In genomic region chr14:118027564-118027963, GRCm38 (mm10) we compare ENCODE assay signal across 19 mouse cellular contexts. TPM values are rescaled to one million over a fixed set of nuclear protein-coding genes. Genes with fewer than 3 reads are reported as not detected.
DNase-seq lines count a peak whose midpoint lies in the region; ATAC-seq and TF ChIP-seq lines count a peak whose summit lies in the region.
"Had no signal": no experiment of that assay in that cellular context is flagged by ENCODE, and none has a peak within 500 bp of the region (broad histone marks: within the 10 kb centered on the region; RNA-seq: fewer than 3 reads in every experiment).

No protein-coding gene starts in this region.

- no peaks in the 10 kb centered on the region for H3K79me2 ChIP-seq in liver, adult 2 months (ENCODE audit: control insufficient read depth, insufficient read depth, low read length)
- no peaks in the 10 kb centered on the region for H3K79me2 ChIP-seq in CH12.LX (replicated peaks; ENCODE audit: control insufficient read depth, extremely low read depth, insufficient read depth, poor library complexity, severe bottlenecking)

- no peak for TF ChIP-seq EP300 in CH12.LX (IDR thresholded peaks at IDR 0.05; ENCODE audit: low read length)

- TF ChIP-seq RAD21 in CH12.LX (IDR thresholded peaks at IDR 0.05; ENCODE audit: low read depth, low read length), result peak; percentile 36

- 96% methylated on average over 3 of the region's 3 CpGs for WGBS in liver, adult 2 months
- 65% methylated on average over 3 of the region's 3 CpGs for whole genome bisulfite sequencing in liver, embryonic 12.5 days (ENCODE audit: insufficient replicate concordance)

- intact Hi-C loops in left cerebral cortex, postnatal 14 days (cut with DNase I), result no loop called here

- peaks cover 19% of the 10 kb centered on the region for H3K9me3 ChIP-seq in liver, embryonic 12.5 days (replicated peaks)
- H3K9me3 ChIP-seq in CH12.LX (replicated peaks; ENCODE audit: low read length), result peaks cover 3% of the 10 kb centered on the region

- no peak overlapping the region for H3K4me3 ChIP-seq in liver, adult 2 months (ENCODE audit: insufficient read depth, low read depth, low read length)
- H3K4me3 ChIP-seq in liver, embryonic 12.5 days, result no peak overlapping the region
- H3K4me3 ChIP-seq in CH12.LX (replicated peaks in 1 of 3; ENCODE audit: low read depth in 2 of 3, low read length in 2 of 3, poor library complexity in 1 of 3), result no peak overlapping the region
- H3K4me3 ChIP-seq: embryonic facial prominence, embryonic 12.5 days; forebrain, embryonic 12.5 days; heart, embryonic 15.5 days; hindbrain, embryonic 15.5 days; limb, embryonic 13.5 days; neural tube, embryonic 15.5 days had no signal

- TF ChIP-seq CTCF in liver, adult 2 months (IDR thresholded peaks at IDR 0.05; ENCODE audit: low read depth, low read length), result peak; percentile 38
- TF ChIP-seq CTCF in CH12.LX (conservative IDR thresholded peaks at IDR 0.05 in 1 of 2, IDR thresholded peaks at IDR 0.05 in 1 of 2; ENCODE audit: low read depth in 2 of 2, low read length in 2 of 2), result peak; percentile 19 to 59; a peak in 3 of 4 replicates

- no peak overlapping the region for H3K9ac ChIP-seq in liver, adult 2 months (ENCODE audit: low read depth, low read length)
- no peak overlapping the region for H3K9ac ChIP-seq in liver, embryonic 12.5 days
- no peak overlapping the region for H3K9ac ChIP-seq in CH12.LX (ENCODE audit: insufficient read depth, low read depth)
- H3K9ac ChIP-seq: embryonic facial prominence, embryonic 12.5 days; forebrain, embryonic 12.5 days; heart, embryonic 15.5 days; hindbrain, embryonic 15.5 days; limb, embryonic 13.5 days; neural tube, embryonic 15.5 days had no signal

- peak; percentile 34 for DNase-seq in liver, adult 2 months (ENCODE audit: extremely low read depth, low read depth, low spot score)
- peak; percentile 16 for DNase-seq in 416B (ENCODE audit: low read depth)
- peak; percentile 41 for DNase-seq in CH12.LX (ENCODE audit: extremely low read depth)
- DNase-seq in c-Kit-positive CD71-positive TER-119-positive erythroid progenitor cells, embryonic 14.5 days (ENCODE audit: low spot score), result peak; percentile 1
- DNase-seq in left cerebral cortex, postnatal 14 days (ENCODE audit: low spot score in 2 of 2), result no peak
- no peak for DNase-seq in frontal cortex, postnatal 14 days (ENCODE audit: low spot score in 2 of 2)
- DNase-seq: adrenal gland, postnatal 10 days; cerebellum, postnatal 25 days; gastrocnemius, postnatal 14 days; layer of hippocampus, postnatal 36 days; lung, postnatal 14 days had no signal

- no peak for TF ChIP-seq POLR2A in liver, adult 2 months (IDR thresholded peaks at IDR 0.05; ENCODE audit: extremely low read depth, insufficient read depth, low read length)
- no peak for TF ChIP-seq POLR2A in CH12.LX (IDR thresholded peaks at IDR 0.05; ENCODE audit: low read depth, low read length)

- H3K36me3 ChIP-seq in liver, adult 2 months (ENCODE audit: control insufficient read depth, insufficient read depth, low read length), result no peaks in the 10 kb centered on the region
- no peaks in the 10 kb centered on the region for H3K36me3 ChIP-seq in liver, embryonic 12.5 days
- no peaks in the 10 kb centered on the region for H3K36me3 ChIP-seq in CH12.LX (replicated peaks in 1 of 2; ENCODE audit: control insufficient read depth in 1 of 2, insufficient read depth in 1 of 2, low read length in 1 of 2)
- H3K36me3 ChIP-seq: embryonic facial prominence, embryonic 12.5 days; heart, embryonic 15.5 days; hindbrain, embryonic 15.5 days; limb, embryonic 13.5 days; neural tube, embryonic 15.5 days had no signal

- no peak for ATAC-seq in liver, embryonic 12.5 days
- ATAC-seq: midbrain, embryonic 16.5 days had no signal

- H3K4me1 ChIP-seq in liver, adult 2 months (ENCODE audit: control insufficient read depth, insufficient read depth, low read length), result no peaks in the 10 kb centered on the region
- no peaks in the 10 kb centered on the region for H3K4me1 ChIP-seq in liver, embryonic 12.5 days
- no peaks in the 10 kb centered on the region for H3K4me1 ChIP-seq in CH12.LX (ENCODE audit: control insufficient read depth in 1 of 2, insufficient read depth in 2 of 2)
- H3K4me1 ChIP-seq: embryonic facial prominence, embryonic 12.5 days; forebrain, embryonic 12.5 days; heart, embryonic 15.5 days; hindbrain, embryonic 15.5 days; limb, embryonic 13.5 days had no signal

- dilution Hi-C loops in CH12.LX (cut with MboI; ENCODE audit: extremely low pct_ligation_motif_present, extremely low pct_unique_long_range_greater_than_20kb, low sequenced_read_pairs), result no loop called here

- no peaks in the 10 kb centered on the region for H3K27me3 ChIP-seq in liver, adult 2 months (ENCODE audit: control insufficient read depth, insufficient read depth, low read length)
- no peaks in the 10 kb centered on the region for H3K27me3 ChIP-seq in liver, embryonic 12.5 days (replicated peaks)
- no peaks in the 10 kb centered on the region for H3K27me3 ChIP-seq in CH12.LX (replicated peaks)
- H3K27me3 ChIP-seq: embryonic facial prominence, embryonic 12.5 days; forebrain, embryonic 12.5 days; heart, embryonic 15.5 days; hindbrain, embryonic 15.5 days; limb, embryonic 13.5 days; neural tube, embryonic 15.5 days had no signal

- H3K4me2 ChIP-seq in liver, embryonic 12.5 days, result no peak overlapping the region
- no peak overlapping the region for H3K4me2 ChIP-seq in CH12.LX (ENCODE audit: insufficient read depth, low read depth, poor library complexity, severe bottlenecking)
- H3K4me2 ChIP-seq: embryonic facial prominence, embryonic 12.5 days; forebrain, embryonic 12.5 days; heart, embryonic 15.5 days; hindbrain, embryonic 15.5 days; limb, embryonic 13.5 days; neural tube, embryonic 15.5 days had no signal

- no peak overlapping the region for H3K27ac ChIP-seq in liver, adult 2 months (replicated peaks; ENCODE audit: insufficient read depth, low read depth, low read length)
- no peak overlapping the region for H3K27ac ChIP-seq in liver, embryonic 12.5 days
- H3K27ac ChIP-seq in CH12.LX (ENCODE audit: insufficient read depth, low read depth), result no peak overlapping the region
- H3K27ac ChIP-seq: embryonic facial prominence, embryonic 12.5 days; forebrain, embryonic 12.5 days; heart, embryonic 15.5 days; hindbrain, embryonic 15.5 days; limb, embryonic 13.5 days; neural tube, embryonic 15.5 days had no signal

- in situ Hi-C loops in CH12.LX (cut with MboI; ENCODE audit: low pct_ligation_motif_present, low pct_unique_long_range_greater_than_20kb, low sequenced_read_pairs), result no loop called here

TF ChIP-seq in CH12.LX, 34 proteins besides CTCF, POLR2A, EP300 and RAD21:
- TF ChIP-seq TCF12 (IDR thresholded peaks at IDR 0.05; ENCODE audit: low read depth, low read length), result no peak
- TF ChIP-seq SMC3 (IDR thresholded peaks at IDR 0.05; ENCODE audit: low read depth, low read length), result peak; percentile 35; the same call in 1 of the 2 replicates

RNA-seq across cellular contexts. Expression of gene Dct, which starts 24.5 kb away (rescaled TPM):
- 1.9 and 8.7 TPM in 2 replicates for total RNA-seq in liver, adult 2 months (2014; rRNA removed)
- 3.1 and 11.0 TPM in 2 replicates for polyA plus RNA-seq in liver, adult 2 months (2012; rRNA removed)
- polyA plus RNA-seq in liver, embryonic 12.5 days (2016; fragmentation: Nextera tagmentation; extraction: Ambion mirVana), result 0.45 and 0.67 TPM in 2 replicates
- total RNA-seq in CH12.LX (2012; rRNA removed), result not detected in 2 replicates
- total RNA-seq in CH12.LX (2014; rRNA removed), result not detected in 2 replicates
- 0.23 and 0.34 TPM in 2 replicates for polyA plus RNA-seq in CH12.LX (2012; ENCODE audit: insufficient read length, low read depth)
- 1 to 10 TPM; 1.2 to 1.5 TPM for total RNA-seq in left cerebral cortex, postnatal 14 days (2021)
- total RNA-seq: adrenal gland, postnatal 10 days had no signal

Comparison
In these comparisons a context has a peak if more than half of its experiments do, and no peak if none do; other contexts are left out.
1. DNase-seq: peak in liver, adult 2 months (single experiment), 416B (single experiment), CH12.LX (single experiment) and c-Kit-positive CD71-positive TER-119-positive erythroid progenitor cells, embryonic 14.5 days (single experiment); none in left cerebral cortex, postnatal 14 days (0 of 2) and frontal cortex, postnatal 14 days (0 of 2).